Mouse (Mus musculus) intestine, embryonic 15.5 days (tissue): ENCODE results near the gene Plk2. TPM values are rescaled to one million over a fixed set of nuclear protein-coding genes. Genes with fewer than 3 reads are reported as not detected.
A peak's percentile ranks its signal among the peaks of the same experiment; 100 is the strongest.

Experiments used
- ATAC-seq: fragments of 200-750 bp; cut with Nextera tagmentation; 2 replicates; pipeline ENCODE4 v1.8.0; 2017; ENCODE audit warnings: moderate TSS enrichment, moderate library complexity
- H3K27ac ChIP-seq: fragments of 300-500 bp; sonication (generic); 2 replicates; pipeline ENCODE4 v1.5.1; 2015; ENCODE audit warnings: mild to moderate bottlenecking, inconsistent platforms
- H3K27me3 ChIP-seq: fragments of 300-500 bp; sonication (generic); replicated peaks from 2 replicates; pipeline ENCODE4 v1.6.1; 2015; ENCODE audit warnings: inconsistent platforms
- H3K36me3 ChIP-seq: fragments of 300-500 bp; sonication (generic); 2 replicates; pipeline ENCODE4 v1.6.1; 2015; ENCODE audit warnings: inconsistent platforms
- H3K4me1 ChIP-seq: fragments of 300-500 bp; sonication (generic); replicated peaks from 2 replicates; pipeline ENCODE4 v1.6.1; 2015; ENCODE audit warnings: inconsistent platforms
- H3K4me2 ChIP-seq: fragments of 300-500 bp; sonication (generic); replicated peaks from 2 replicates; pipeline ENCODE4 v1.6.1; 2015; ENCODE audit warnings: mild to moderate bottlenecking, inconsistent platforms
- H3K4me3 ChIP-seq: fragments of 300-500 bp; sonication (generic); replicated peaks from 2 replicates; pipeline ENCODE4 v1.5.1; 2015; ENCODE audit warnings: inconsistent platforms
- H3K9ac ChIP-seq: fragments of 300-500 bp; sonication (generic); 2 replicates; pipeline ENCODE4 v1.6.1; 2015; ENCODE audit warnings: inconsistent platforms
- H3K9me3 ChIP-seq: fragments of 300-500 bp; sonication (generic); 2 replicates; pipeline ENCODE4 v1.6.1; 2016; ENCODE audit warnings: inconsistent platforms
- WGBS: fragments of 180-500 bp; shearing (Covaris S2); methylation state at CpG from one replicate; pipeline ENCODE4 v1.1.7; 2015; 5-methylcytosine and 5-hydroxymethylcytosine counted together
- polyA plus RNA-seq: library from polyadenylated mRNA; unstranded; fragments of >200 nt; fragmentation: Nextera tagmentation; extraction: Ambion mirVana; gene quantifications from 2 replicates; pipeline ENCODE4 v1.2.1, GENCODE M21; 2015

Plk2 gene
- polyA plus RNA-seq, 1 experiment from 2014 or later: 72.1 TPM

DNA sequence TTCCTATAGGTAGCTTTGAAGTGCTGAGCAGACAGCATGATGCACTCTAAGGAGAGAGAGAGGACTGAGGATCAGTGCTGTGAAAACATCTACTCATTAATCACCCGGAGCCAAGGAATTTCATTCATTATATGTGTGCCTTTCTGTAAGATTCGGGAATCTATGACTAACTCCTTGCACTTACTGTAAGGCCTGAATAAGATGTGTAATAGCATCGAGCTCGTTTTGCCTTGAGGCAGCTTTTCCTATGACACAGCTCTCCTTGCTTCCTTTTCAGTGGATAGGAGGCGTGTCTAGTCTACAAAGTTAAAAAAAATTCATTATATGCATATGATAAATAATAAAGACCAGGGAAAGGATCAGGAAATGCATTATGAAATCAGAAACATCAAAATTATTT, 24.8 kb downstream of the Plk2 start:
- Histone ChIP-seq H3K9me3 (no peaks in the 10 kb centered on the region), H3K4me1 (no peaks in the 10 kb centered on the region), H3K27me3 (no peaks in the 10 kb centered on the region), H3K9ac (no peak overlapping the region), H3K4me3 (no peak overlapping the region), H3K4me2 (no peak overlapping the region), H3K36me3 (no peaks in the 10 kb centered on the region), H3K27ac (no peak overlapping the region)
- WGBS: 79% methylated on average over 5 of the region's 5 CpGs
- no peak for ATAC-seq

- Histone ChIP-seq H3K9ac (no peak overlapping the region), H3K4me1 (no peaks in the 10 kb centered on the region), H3K36me3 (no peaks in the 10 kb centered on the region), H3K4me3 (no peak overlapping the region), H3K4me2 (no peak overlapping the region), H3K27me3 (no peaks in the 10 kb centered on the region), H3K27ac (no peak overlapping the region), H3K9me3 (no peaks in the 10 kb centered on the region)
- ATAC-seq: peak; percentile 61
- WGBS: 27% methylated on average over 7 of the region's 7 CpGs
These were observed 27.6 kb downstream of the Plk2 start for GRCm38 (mm10) chr13:110422434-110422833.

GRCm38 (mm10) chr13:110425512-110426222, 30.8 kb downstream of the Plk2 start:
- Histone ChIP-seq H3K36me3 (no peaks in the 10 kb centered on the region), H3K9ac (no peak overlapping the region), H3K27ac (no peak overlapping the region), H3K4me1 (0 out of 2 replicates have a peak, but pooled peaks cover 3% of the 10 kb centered on the region), H3K4me2 (no peak overlapping the region), H3K27me3 (no peaks in the 10 kb centered on the region), H3K4me3 (no peak overlapping the region), H3K9me3 (no peaks in the 10 kb centered on the region)
- 76% methylated on average over 8 of the region's 8 CpGs for WGBS
- no peak for ATAC-seq

- no peaks in the 10 kb centered on the region for H3K27me3 ChIP-seq
- no peak overlapping the region for H3K4me3 ChIP-seq
- H3K9ac ChIP-seq: no peak overlapping the region
- no peak overlapping the region for H3K4me2 ChIP-seq
- no peak overlapping the region for H3K27ac ChIP-seq
- H3K4me1 ChIP-seq: 0 out of 2 replicates have a peak, but pooled peaks cover 9% of the 10 kb centered on the region
- H3K9me3 ChIP-seq: no peaks in the 10 kb centered on the region
- no peaks in the 10 kb centered on the region for H3K36me3 ChIP-seq
- ATAC-seq: peak; percentile 71
These were observed 36.5 kb downstream of the Plk2 start for GRCm38 (mm10) chr13:110431388-110431787.

DNA sequence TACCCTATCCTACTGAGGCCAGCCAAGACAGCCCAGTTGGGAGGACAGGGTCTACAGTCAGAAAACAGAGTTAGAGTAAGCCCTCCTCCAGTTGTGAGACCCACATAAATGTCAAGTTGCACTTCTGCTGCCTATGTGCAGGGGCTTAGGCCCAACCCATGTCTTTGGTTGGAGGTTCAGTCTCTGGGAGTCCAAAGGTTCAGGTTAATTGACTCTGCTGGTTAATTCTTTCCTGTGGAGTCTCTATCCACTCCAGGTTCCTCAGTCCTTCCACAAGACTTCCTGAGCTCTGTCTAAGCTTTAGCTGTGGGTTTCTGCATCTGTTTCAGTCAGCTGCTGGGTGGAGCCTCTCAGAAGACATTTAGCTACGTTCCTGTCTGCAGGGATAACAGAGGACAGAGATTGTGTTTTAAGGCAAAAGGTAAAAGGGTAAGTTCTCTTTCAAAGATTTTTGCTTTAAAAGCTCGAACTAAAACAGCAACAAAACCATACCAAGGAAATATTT, 37.3 kb downstream of the Plk2 start:
- ATAC-seq: peak; percentile 89
- WGBS: 36% methylated on average over 2 of the region's 2 CpGs

DNA sequence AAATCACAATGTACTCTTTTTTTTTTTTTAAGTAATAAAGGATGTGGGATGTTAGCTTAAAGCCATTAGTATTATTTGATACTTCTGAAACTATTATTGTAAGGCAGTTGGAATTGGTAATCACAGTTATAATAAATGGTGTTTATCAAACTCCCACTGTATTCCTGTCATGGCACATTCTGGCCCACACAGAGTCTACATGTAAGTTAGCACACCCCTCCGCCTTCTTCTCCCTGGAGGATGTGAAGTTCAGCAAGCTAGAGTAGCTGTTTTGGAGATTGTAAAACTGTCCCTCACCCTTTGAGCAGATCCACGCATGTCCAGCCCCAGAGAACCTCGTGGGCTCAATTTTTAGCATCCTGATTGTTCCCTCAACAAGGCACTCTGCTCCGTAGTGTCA, 37.8 kb downstream of the Plk2 start:
- no peaks in the 10 kb centered on the region for H3K9me3 ChIP-seq
- H3K36me3 ChIP-seq: no peaks in the 10 kb centered on the region
- no peak overlapping the region for H3K27ac ChIP-seq
- H3K4me3 ChIP-seq: no peak overlapping the region
- WGBS: 73% methylated on average over 4 of the region's 4 CpGs
- 0 out of 2 replicates have a peak, but pooled peaks cover 9% of the 10 kb centered on the region for H3K4me1 ChIP-seq
- no peak overlapping the region for H3K4me2 ChIP-seq
- H3K9ac ChIP-seq: no peak overlapping the region
- ATAC-seq: no peak
- no peaks in the 10 kb centered on the region for H3K27me3 ChIP-seq

More for the DNA sequence above, 37.3 kb downstream of the Plk2 start:
- no peaks in the 10 kb centered on the region for H3K27me3 ChIP-seq
- H3K27ac ChIP-seq: peak overlapping the region; percentile 64; the same call in 1 of the 2 replicates
- H3K4me2 ChIP-seq: no peak overlapping the region
- H3K36me3 ChIP-seq: no peaks in the 10 kb centered on the region
- H3K9me3 ChIP-seq: no peaks in the 10 kb centered on the region
- H3K4me3 ChIP-seq: no peak overlapping the region
- H3K4me1 ChIP-seq: 0 out of 2 replicates have a peak, but pooled peaks cover 9% of the 10 kb centered on the region
- H3K9ac ChIP-seq: no peak overlapping the region

DNA sequence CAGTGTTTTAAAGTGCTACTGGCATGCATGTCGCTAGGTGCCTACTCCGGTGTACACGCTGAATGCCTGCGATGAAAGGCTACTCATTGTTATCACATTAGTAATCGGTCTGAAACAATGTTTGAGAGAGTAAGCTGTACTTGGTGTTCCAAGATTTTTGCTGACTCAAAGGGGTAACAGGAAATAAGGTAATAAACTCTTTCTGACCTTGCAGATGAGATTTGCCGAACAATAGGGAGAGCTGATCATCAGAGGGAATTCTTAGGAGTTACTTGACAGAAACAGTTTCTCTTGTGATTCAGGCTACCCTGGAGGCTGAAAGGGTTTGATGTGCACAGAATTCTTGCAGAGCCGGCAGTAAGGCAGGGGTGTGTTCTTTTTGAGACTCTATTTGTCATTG, 41.8 kb downstream of the Plk2 start:
- Histone ChIP-seq H3K4me1 (0 out of 2 replicates have a peak, but pooled peaks cover 6% of the 10 kb centered on the region), H3K9me3 (no peaks in the 10 kb centered on the region), H3K4me2 (no peak overlapping the region), H3K9ac (no peak overlapping the region), H3K36me3 (no peaks in the 10 kb centered on the region), H3K4me3 (no peak overlapping the region), H3K27ac (no peak overlapping the region), H3K27me3 (no peaks in the 10 kb centered on the region)
- WGBS: 52% methylated on average over 7 of the region's 7 CpGs
- no peak; the same call in 1 of the 2 replicates for ATAC-seq

- Histone ChIP-seq H3K9ac (no peak overlapping the region), H3K4me1 (no peaks in the 10 kb centered on the region), H3K9me3 (no peaks in the 10 kb centered on the region), H3K27ac (no peak overlapping the region), H3K4me2 (no peak overlapping the region), H3K36me3 (no peaks in the 10 kb centered on the region), H3K27me3 (no peaks in the 10 kb centered on the region), H3K4me3 (no peak overlapping the region)
- WGBS: 84% methylated on average over 9 of the region's 9 CpGs
- no peak for ATAC-seq
These were observed 43.8 kb downstream of the Plk2 start for GRCm38 (mm10) chr13:110438624-110439023.

GRCm38 (mm10) chr13:110444335-110444734, 49.5 kb downstream of the Plk2 start:
- Histone ChIP-seq H3K36me3 (no peaks in the 10 kb centered on the region), H3K4me1 (no peaks in the 10 kb centered on the region), H3K4me2 (no peak overlapping the region), H3K4me3 (no peak overlapping the region), H3K9ac (no peak overlapping the region), H3K27me3 (no peaks in the 10 kb centered on the region), H3K27ac (no peak overlapping the region), H3K9me3 (no peaks in the 10 kb centered on the region)
- ATAC-seq: no peak
- WGBS: 59% methylated on average over 4 of the region's 4 CpGs

DNA sequence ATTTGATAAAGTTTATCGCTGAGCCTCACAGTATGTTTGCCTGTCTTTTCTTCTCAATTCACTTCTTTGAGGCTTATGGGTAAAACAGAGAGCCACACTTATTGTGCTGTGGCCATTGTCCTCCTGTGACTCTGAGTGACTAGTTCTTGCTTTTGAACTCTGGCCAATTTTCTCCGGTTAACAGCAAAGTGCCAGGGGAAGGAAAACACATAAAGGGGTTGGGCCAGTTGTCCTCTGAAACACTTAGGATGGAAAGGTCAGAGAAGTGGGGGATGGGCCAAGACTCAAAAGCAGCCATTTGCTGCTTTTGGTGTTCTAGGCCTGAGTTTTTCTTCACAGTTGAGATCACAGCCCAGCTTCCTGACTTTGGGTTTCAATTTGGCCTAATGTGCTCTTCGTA, 50.0 kb downstream of the Plk2 start:
- no peaks in the 10 kb centered on the region for H3K36me3 ChIP-seq
- 52% methylated on average over 3 of the region's 3 CpGs for WGBS
- H3K27me3 ChIP-seq: no peaks in the 10 kb centered on the region
- H3K9ac ChIP-seq: no peak overlapping the region
- no peak overlapping the region for H3K27ac ChIP-seq
- no peaks in the 10 kb centered on the region for H3K9me3 ChIP-seq
- no peak for ATAC-seq
- no peaks in the 10 kb centered on the region for H3K4me1 ChIP-seq
- no peak overlapping the region for H3K4me3 ChIP-seq
- no peak overlapping the region for H3K4me2 ChIP-seq

- no peak overlapping the region for H3K9ac ChIP-seq
- WGBS: 84% methylated on average over 6 of the region's 6 CpGs
- no peak overlapping the region for H3K4me3 ChIP-seq
- no peaks in the 10 kb centered on the region for H3K27me3 ChIP-seq
- no peaks in the 10 kb centered on the region for H3K9me3 ChIP-seq
- no peak overlapping the region for H3K27ac ChIP-seq
- H3K4me2 ChIP-seq: no peak overlapping the region
- no peaks in the 10 kb centered on the region for H3K4me1 ChIP-seq
- H3K36me3 ChIP-seq: no peaks in the 10 kb centered on the region
- no peak for ATAC-seq
These were observed 51.6 kb downstream of the Plk2 start for GRCm38 (mm10) chr13:110446434-110446833.

DNA sequence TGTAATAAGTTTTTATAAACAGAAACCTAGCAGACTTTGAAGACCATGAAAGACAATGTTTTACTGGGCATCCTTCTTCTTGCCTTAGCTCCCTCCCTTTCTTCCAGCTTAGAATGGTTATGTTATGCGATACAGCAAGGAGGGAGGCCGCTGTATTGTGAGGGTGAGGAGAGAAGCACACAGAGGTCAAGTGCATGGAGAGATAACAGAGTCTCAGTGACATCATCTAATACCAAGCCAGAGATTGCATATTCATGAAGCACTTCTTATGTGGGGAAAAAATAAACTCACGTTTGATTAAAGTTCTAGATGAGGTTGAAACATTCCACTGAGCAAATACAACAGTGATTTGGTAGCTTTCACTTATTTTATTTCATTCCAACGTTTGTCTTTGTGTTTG, 55.2 kb downstream of the Plk2 start:
- H3K4me3 ChIP-seq: no peak overlapping the region
- no peak overlapping the region for H3K27ac ChIP-seq
- no peaks in the 10 kb centered on the region for H3K27me3 ChIP-seq
- 55% methylated on average over 4 of the region's 4 CpGs for WGBS
- no peak overlapping the region for H3K4me2 ChIP-seq
- ATAC-seq: peak; percentile 72
- no peaks in the 10 kb centered on the region for H3K36me3 ChIP-seq
- H3K4me1 ChIP-seq: no peaks in the 10 kb centered on the region
- H3K9ac ChIP-seq: no peak overlapping the region
- H3K9me3 ChIP-seq: no peaks in the 10 kb centered on the region
